Mouse (Mus musculus) layer of hippocampus, postnatal 14 days (tissue): ENCODE measurements at regions not wholly inside any gene's neighbourhood (a gene's known extent, or its start where the extent isn't known, plus 50 kb on each side); places are given as distances from the start of the nearest gene placed in this dataset.

Experiments used
- DNase-seq, 2 experiments: peaks; one replicate each; pipeline ENCODE4 v3.0.0; 2021 to 2022; ENCODE audit warnings: low spot score in 2 of 2, mixed read lengths in 1 of 2

- DNase-seq: peak; percentile 13 to 31
Measured at GRCm38 (mm10) chr10:24437177-24437576, 158.1 kb upstream of the Ccn2 start.

- no peak for DNase-seq
Measured at GRCm38 (mm10) chr10:24444572-24444971, 150.7 kb upstream of the Ccn2 start.

- DNase-seq: no peak
Measured at GRCm38 (mm10) chr10:24445036-24445435, 150.2 kb upstream of the Ccn2 start.

- DNase-seq: no peak
Measured at GRCm38 (mm10) chr10:24446168-24446567, 149.1 kb upstream of the Ccn2 start.

GRCm38 (mm10) chr10:24447135-24447534 lies 148.1 kb upstream of the Ccn2 start:
- no peak for DNase-seq

- no peak for DNase-seq
Measured at GRCm38 (mm10) chr10:24448001-24448561, 147.2 kb upstream of the Ccn2 start.

- DNase-seq: no peak
Measured at GRCm38 (mm10) chr10:24453507-24453906, 141.7 kb upstream of the Ccn2 start.

GRCm38 (mm10) chr10:24458667-24459066 lies 136.6 kb upstream of the Ccn2 start:
- DNase-seq: no peak

- DNase-seq: no peak
Measured at GRCm38 (mm10) chr10:24463873-24464272, 131.4 kb upstream of the Ccn2 start.

- DNase-seq: peak in 1 of 2 experiments; percentile 42
Measured at GRCm38 (mm10) chr10:24464377-24464776, 130.9 kb upstream of the Ccn2 start.

GRCm38 (mm10) chr10:24469741-24470140 lies 125.5 kb upstream of the Ccn2 start:
- no peak for DNase-seq

GRCm38 (mm10) chr10:24471521-24471920 lies 123.7 kb upstream of the Ccn2 start:
- DNase-seq: no peak

- DNase-seq: no peak
Measured at GRCm38 (mm10) chr10:24476288-24476687, 119.0 kb upstream of the Ccn2 start.

- DNase-seq: no peak
Measured at GRCm38 (mm10) chr10:24478535-24478934, 116.7 kb upstream of the Ccn2 start.

GRCm38 (mm10) chr10:24479148-24479547 lies 116.1 kb upstream of the Ccn2 start:
- DNase-seq: no peak

- no peak for DNase-seq
Measured at GRCm38 (mm10) chr10:24481926-24482612, 113.2 kb upstream of the Ccn2 start.

GRCm38 (mm10) chr10:24483053-24483452 lies 112.2 kb upstream of the Ccn2 start:
- no peak for DNase-seq

- DNase-seq: no peak
Measured at GRCm38 (mm10) chr10:24484101-24484660, 111.1 kb upstream of the Ccn2 start.

- DNase-seq: no peak
Measured at GRCm38 (mm10) chr10:24485461-24485860, 109.8 kb upstream of the Ccn2 start.

GRCm38 (mm10) chr10:24486224-24486623 lies 109.0 kb upstream of the Ccn2 start:
- no peak for DNase-seq

GRCm38 (mm10) chr10:24487915-24488314 lies 107.3 kb upstream of the Ccn2 start:
- no peak for DNase-seq

- DNase-seq: no peak
Measured at GRCm38 (mm10) chr10:24490432-24490831, 104.8 kb upstream of the Ccn2 start.

- DNase-seq: no peak
Measured at GRCm38 (mm10) chr10:24491848-24492247, 103.4 kb upstream of the Ccn2 start.
